Mouse (Mus musculus) Patski (cell line): ENCODE measurements around the gene Acoxl. TPM values are rescaled to one million over a fixed set of nuclear protein-coding genes. Genes with fewer than 3 reads are reported as not detected.
A peak's percentile ranks its signal among the peaks of the same experiment; 100 is the strongest.

Source experiments
- ATAC-seq: fragments of 100-300 bp; one replicate; pipeline ENCODE4 v1.8.0; 2021
- CTCF ChIA-PET: fragments of 350-600 bp; sonication (Branson Sonifier 250); formaldehyde crosslinking; loops from one replicate; lab custom pipeline; 2022; ENCODE audit warnings: inconsistent platforms; lab: Charles Lee
- POLR2A ChIA-PET: fragments of 350-600 bp; sonication (Branson Sonifier 250); formaldehyde crosslinking; loops from one replicate; lab custom pipeline; 2022; ENCODE audit warnings: antibody characterized with exemption, inconsistent platforms; lab: Charles Lee
- DNase-seq: peaks from one replicate; pipeline ENCODE4 v3.0.0-alpha.2; 2011; ENCODE audit warnings: low read depth, low spot score
- H3K27me3 ChIP-seq: fragments of 371-371 bp; one replicate; pipeline ENCODE4 v1.5.1; 2021
- CTCF ChIP-seq: fragments of 100-300 bp; IDR thresholded peaks from one replicate; pipeline ENCODE4 v1.5.1; 2021
- in situ Hi-C: fragments of 300-500 bp; cut with MboI; formaldehyde crosslinking; loops from 3 replicates; pipeline ENCODE4 v1.11.1; 2018; ENCODE audit warnings: low pct_unique_long_range_greater_than_20kb, mixed read lengths
- polyA plus RNA-seq: library from polyadenylated mRNA; unstranded; gene quantifications from one replicate; pipeline ENCODE4 v1.2.3, GENCODE M21; 2021

Acoxl gene
- polyA plus RNA-seq, 1 experiment from 2014 or later: 0.03 TPM

DNA sequence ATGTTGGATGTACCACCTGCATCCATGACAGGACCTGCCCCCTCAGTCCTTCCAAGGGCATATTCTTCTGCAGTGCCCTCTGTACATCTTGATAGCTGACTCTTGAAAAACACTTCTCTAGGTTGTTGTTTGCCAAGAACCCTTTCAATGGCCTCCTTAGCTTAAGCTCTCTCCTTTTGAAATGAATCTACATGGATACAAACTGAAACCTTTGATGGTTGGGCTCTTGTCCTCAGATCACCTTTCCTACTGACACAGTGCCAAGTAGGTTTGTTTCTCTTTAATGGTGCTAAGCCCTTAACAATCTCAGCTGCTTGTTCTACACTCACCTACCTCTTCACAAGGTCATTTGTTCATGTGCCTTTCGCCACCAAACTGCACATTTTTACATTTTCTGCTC is 81.1 kb downstream of the Acoxl start:
- in situ Hi-C loops: no loop called here
- ATAC-seq (no peak), DNase-seq (no peak)
- ChIA-PET CTCF (interaction anchor here (1.4 to 1.5 kb wide), 2 partner anchors 11 to 15 kb away, joined by 3 read pairs; no protein-coding TSS in a partner anchor), POLR2A (no interaction called here)
- no peak for TF ChIP-seq CTCF
- peaks cover 11% of the 10 kb centered on the region for H3K27me3 ChIP-seq

DNA sequence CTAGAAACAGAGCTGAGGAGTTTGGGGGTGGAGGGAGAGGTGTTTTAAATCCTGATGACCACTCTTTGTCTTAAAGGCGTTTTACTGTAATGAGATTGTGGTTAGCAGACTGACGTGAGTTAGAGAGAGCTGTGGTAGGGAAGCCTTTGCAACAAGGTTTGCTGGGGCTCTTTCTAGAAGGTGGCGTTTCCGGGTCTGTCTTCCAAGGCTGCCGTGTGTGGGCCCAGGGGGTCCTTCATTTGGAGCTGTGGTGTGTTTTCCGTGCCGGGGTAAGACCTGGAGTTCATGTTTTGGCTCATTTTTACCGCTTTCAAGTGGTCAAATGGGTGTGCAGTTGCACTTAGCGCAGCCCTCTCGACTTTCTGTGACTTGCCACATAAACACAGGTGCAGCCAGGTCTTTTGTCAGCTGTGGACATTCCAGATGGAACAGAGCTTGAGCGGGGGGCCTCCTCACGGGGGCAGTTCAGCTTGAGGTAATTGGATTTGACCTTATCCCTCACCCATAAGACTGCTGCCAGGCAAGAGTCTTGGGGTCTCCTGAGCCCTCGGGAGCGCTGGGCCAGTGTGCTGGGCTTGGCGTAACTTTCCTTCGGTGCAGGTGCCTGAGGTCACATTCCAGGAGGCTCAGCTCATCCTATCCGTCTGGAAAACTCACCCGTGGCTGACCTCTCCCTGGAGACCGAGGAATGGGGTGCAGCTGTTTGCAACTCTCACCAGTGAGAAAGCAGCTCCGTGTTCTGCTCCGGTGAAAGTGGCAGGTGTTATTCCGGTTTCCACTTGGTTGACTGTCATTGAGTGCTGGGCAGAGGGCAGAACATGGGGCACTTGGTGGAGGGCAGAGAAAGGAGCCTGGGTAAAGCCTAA is 83.6 kb downstream of the Acoxl start:
- in situ Hi-C loops: no loop called here
- POLR2A ChIA-PET: no interaction called here
- DNase-seq: no peak

DNA sequence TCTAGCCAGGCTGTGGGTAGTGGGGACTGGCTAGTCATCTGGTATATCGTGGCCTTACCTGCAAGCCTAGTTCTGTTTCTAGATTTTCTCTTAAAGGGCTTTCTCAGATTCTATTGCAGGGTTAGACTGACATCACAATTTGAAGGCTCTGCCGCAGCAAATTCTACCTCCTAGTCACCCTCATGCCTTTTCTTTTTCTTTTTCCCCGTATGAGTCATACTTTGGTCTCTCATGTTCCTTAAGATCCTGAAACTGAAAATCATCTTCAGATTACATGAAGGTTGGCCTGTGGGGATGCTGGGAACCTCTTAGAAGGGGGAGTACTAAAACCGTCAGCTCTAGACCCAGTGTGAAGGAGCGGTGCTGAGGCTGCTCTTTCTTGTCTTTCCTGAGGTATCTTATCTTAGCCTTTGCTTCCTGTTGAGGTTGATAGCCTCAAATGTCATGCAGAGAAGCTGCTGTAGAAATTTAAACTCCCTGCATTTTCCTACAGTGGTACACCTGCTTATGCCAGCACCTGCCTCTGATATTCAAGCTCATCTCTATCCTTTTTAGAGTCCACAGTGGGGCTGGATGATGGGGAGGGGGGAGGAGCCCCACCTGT is 84.5 kb downstream of the Acoxl start:
- CTCF ChIA-PET: no interaction called here
- POLR2A ChIA-PET: no interaction called here
- TF ChIP-seq CTCF: no peak
- H3K27me3 ChIP-seq: no peaks in the 10 kb centered on the region
- ATAC-seq: no peak
- no peak for DNase-seq
- in situ Hi-C loops: no loop called here

More for the DNA sequence above, 83.6 kb downstream of the Acoxl start:
- CTCF ChIA-PET: no interaction called here
- ATAC-seq: peak; percentile 31
- TF ChIP-seq CTCF: no peak
- H3K27me3 ChIP-seq: no peaks in the 10 kb centered on the region

DNA sequence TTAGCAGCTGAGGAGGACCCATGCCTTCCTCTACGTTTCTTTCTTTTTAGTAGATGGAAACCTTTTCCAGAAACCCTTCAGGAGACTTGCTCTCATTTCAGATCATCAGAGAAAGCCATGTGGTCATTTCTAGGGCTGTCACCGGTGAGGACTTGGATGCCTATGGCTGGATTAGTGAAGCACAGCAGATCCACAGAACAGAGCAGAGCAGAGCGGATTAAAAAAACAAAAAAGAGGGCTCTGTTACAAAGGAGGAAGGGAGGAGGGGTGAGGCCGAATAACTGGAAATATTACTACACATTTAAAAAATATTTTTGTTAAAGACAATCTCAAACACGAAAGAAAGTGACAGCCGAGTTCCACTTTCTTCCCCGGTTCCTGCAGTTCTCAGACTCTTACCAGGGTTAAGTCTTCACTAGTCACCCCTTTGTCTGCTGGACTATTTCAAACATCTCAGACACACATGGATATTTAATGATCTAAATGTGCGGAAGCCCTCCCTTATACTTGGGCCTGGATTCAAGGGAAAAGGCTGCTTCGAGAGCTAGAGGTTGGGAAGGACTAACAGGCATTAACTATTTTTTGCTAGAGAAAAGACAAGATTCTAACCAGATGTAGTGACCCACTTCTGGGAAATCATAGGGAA is 88.1 kb downstream of the Acoxl start:
- DNase-seq: no peak
- in situ Hi-C loops: no loop called here
- H3K27me3 ChIP-seq: peaks cover 5% of the 10 kb centered on the region
- ATAC-seq: no peak
- TF ChIP-seq CTCF: no peak
- CTCF ChIA-PET: interaction anchor here (1.2 kb wide), 1 partner anchor 25 kb away, joined by 3 read pairs; no protein-coding TSS in a partner anchor
- POLR2A ChIA-PET: interaction anchor here (0.6 kb wide), 1 partner anchor 313 kb away, joined by 3 read pairs; no protein-coding TSS in a partner anchor

DNA sequence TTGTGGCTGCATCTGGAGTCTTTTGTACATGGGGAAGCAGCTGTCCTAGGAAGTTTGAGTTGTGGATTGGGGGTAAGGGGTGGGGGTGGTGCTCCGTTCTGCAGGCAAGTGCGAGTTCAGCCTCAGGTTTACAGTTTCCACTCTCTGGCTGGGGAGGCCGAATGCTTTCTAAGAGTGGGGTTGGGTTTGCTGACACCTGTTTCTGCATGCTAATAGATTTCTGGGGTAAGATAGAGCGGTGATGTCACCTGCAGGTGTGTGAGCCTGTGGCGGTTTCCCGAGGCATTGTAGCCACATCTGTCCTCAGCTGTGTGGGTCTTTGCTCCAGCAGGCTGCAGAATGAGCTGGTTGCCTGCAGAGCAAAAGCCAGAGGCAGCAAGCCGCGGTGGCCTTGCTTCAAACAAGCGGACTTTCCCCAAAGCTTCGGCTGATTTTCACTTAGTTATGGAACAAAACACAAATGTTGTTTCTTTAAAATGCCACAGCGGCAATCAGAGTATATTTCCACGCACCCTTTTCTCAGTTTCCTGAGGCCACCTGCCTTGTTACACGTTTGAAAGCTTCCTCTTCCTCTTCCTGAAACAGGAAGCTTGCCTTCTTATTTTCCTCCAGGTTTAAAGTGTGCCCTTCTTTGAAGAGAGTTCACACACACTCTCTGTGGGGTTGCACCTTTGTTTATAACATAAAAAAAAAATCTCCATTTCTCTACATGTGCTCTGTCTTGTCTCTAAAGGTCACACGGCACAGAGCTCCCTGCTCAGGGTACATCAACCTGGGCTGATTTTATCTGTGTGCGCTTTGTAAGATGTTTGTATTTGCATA is 89.0 kb downstream of the Acoxl start:
- in situ Hi-C loops: no loop called here
- no peak for TF ChIP-seq CTCF
- POLR2A ChIA-PET: no interaction called here
- H3K27me3 ChIP-seq: peaks cover 5% of the 10 kb centered on the region
- DNase-seq (no peak), ATAC-seq (no peak)
- CTCF ChIA-PET: no interaction called here

DNA sequence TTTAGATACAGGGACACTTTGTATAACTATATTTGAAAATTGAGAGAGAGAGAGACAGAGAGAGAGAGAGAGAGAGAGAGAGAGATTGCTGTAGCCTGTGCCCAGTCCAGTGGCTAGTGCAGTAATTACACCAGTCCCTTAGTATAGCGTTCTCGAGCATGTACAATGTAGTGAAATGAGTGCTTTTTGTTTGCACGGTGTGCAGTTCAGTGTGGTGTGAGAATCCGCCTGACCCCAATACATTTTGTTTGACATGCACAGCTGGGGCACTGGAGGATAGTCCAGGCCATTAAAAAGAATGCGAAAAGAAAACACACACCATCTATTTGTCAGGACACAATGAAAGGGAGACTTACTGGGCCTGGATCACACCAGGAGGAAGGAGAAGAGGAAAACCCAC is 89.6 kb downstream of the Acoxl start:
- H3K27me3 ChIP-seq: peaks cover 6% of the 10 kb centered on the region
- ATAC-seq (no peak), DNase-seq (no peak)
- CTCF ChIA-PET: no interaction called here
- POLR2A ChIA-PET: no interaction called here
- TF ChIP-seq CTCF: no peak
- in situ Hi-C loops: no loop called here

DNA sequence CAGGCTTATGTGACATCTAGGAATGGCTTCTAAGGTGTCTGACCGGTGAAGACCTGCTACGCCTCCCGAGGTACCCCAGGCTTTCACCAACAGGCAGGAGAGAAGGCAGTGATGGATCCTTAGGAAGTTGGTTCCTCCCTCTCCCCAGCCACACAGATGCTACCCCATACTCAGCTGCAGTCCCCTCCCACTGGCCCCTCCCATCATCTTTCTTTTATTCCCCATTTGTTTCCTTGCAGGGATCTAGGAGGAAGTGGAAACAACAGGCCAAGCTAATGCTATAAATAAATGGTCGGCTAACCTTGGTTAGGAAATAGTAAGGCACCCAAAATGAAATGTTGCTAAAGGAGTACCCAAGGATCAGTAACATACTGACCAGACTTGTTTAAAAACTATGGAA is 90.2 kb downstream of the Acoxl start:
- in situ Hi-C loops: no loop called here
- POLR2A ChIA-PET: no interaction called here
- TF ChIP-seq CTCF: no peak
- ATAC-seq (no peak), DNase-seq (no peak)
- CTCF ChIA-PET: no interaction called here
- peaks cover 9% of the 10 kb centered on the region for H3K27me3 ChIP-seq

DNA sequence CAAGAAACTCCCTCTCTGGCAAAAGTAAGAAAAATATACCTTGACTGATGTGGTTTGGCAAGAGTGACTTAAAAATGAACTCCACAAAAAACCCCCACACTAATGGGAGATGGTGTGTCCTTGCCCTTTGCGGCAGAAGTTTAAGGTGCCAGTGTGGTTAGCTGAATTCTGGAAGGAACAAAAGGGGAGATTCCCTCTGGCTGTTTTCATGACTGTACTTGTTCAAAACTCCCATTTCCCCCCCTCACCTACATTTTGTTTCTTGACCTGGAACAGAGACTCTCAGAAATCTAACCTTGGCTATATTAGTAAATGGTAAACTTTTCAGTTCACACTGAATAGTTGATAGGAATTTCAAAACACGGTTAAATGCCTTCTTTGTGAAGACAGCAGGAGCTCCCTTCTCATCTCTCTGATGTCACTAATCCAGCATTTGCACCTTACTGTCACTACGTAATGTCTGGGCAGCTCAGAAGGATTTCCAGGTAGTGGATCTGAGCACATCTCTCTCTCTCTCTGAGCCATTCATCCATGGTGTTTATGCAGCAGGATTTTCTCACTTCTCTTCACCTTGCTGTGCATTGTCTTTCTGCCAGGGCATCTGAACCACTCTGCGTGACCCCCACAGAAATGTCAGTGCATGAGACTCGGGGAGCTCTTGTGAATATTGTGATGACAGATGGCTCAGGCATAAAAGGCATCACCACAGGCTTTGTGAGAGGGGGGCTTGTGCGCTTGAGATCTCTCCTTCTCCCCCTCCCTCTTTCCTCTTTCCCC is 91.5 kb downstream of the Acoxl start:
- CTCF ChIA-PET: no interaction called here
- peaks cover 15% of the 10 kb centered on the region for H3K27me3 ChIP-seq
- ATAC-seq (no peak), DNase-seq (no peak)
- no peak for TF ChIP-seq CTCF
- in situ Hi-C loops: no loop called here
- POLR2A ChIA-PET: no interaction called here

DNA sequence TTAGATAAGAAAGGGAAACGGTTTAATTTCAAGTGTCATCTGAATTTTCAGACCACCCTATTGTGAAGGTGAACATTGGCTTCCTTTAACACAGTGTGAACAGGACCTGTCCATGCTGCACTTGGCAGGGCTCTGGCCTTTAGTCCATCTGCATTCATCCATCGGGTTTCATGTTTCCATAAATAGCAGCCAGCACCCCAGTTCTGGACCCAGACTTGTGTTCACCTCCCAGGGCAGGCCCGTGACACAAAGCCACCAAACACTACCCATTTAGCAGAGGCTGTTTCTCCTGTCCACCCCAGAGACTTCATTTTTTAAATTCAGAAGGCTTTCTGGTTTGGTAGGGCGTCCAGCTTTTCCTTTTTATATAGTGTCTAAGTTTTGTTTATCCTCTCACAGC is 92.9 kb downstream of the Acoxl start:
- H3K27me3 ChIP-seq: peaks cover 26% of the 10 kb centered on the region
- POLR2A ChIA-PET: interaction anchor here (0.6 kb wide), 1 partner anchor 20 kb away, joined by 3 read pairs; no protein-coding TSS in a partner anchor
- ATAC-seq (no peak), DNase-seq (no peak)
- CTCF ChIA-PET: no interaction called here
- in situ Hi-C loops: no loop called here
- no peak for TF ChIP-seq CTCF

DNA sequence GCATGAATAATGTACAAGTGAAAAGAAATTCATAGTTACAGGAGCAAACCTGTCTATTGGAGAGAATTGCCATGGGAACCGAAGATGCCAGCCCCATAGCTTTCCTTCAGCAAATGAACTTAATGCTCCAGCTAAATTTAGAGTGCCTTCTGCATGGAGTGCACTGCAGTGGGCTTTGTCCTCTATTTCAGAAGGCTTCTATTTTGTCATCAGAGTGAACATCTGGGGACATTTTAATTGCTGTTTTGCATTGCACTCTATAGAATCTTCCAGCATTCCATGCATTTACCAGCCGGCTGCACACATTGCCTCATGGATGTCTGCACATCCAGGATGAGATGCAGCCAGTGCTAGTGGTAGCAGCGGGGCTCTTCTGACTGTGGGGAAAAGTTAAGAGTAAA is 94.9 kb downstream of the Acoxl start:
- no peak for TF ChIP-seq CTCF
- peaks cover 26% of the 10 kb centered on the region for H3K27me3 ChIP-seq
- ChIA-PET CTCF (no interaction called here), POLR2A (no interaction called here)
- in situ Hi-C loops: no loop called here
- DNase-seq: no peak
- no peak for ATAC-seq
